Mouse (Mus musculus) lung, embryonic 15.5 days (tissue): ENCODE measurements at regions not wholly inside any gene's neighbourhood (a gene's known extent, or its start where the extent isn't known, plus 50 kb on each side); places are given as distances from the start of the nearest gene placed in this dataset.
A peak's percentile ranks its signal among the peaks of the same experiment; 100 is the strongest.

Source experiments
- ATAC-seq: fragments of 200-750 bp; cut with Nextera tagmentation; 2 replicates; pipeline ENCODE4 v1.8.0; 2017; ENCODE audit warnings: moderate number of reproducible peaks, borderline replicate concordance; ENCODE audit not compliant: low FRiP score, low TSS enrichment; ENCODE audit errors: extremely low read depth
- H3K27ac ChIP-seq: fragments of 300-500 bp; sonication (generic); 2 replicates; pipeline ENCODE4 v1.5.1; 2015; ENCODE audit warnings: moderate library complexity, mild to moderate bottlenecking, inconsistent platforms
- H3K27me3 ChIP-seq: fragments of 300-500 bp; sonication (generic); 2 replicates; pipeline ENCODE4 v1.6.1; 2015; ENCODE audit warnings: inconsistent platforms
- H3K36me3 ChIP-seq: fragments of 300-500 bp; sonication (generic); 2 replicates; pipeline ENCODE4 v1.6.1; 2015; ENCODE audit warnings: inconsistent platforms
- H3K4me1 ChIP-seq: fragments of 300-500 bp; sonication (generic); 2 replicates; pipeline ENCODE4 v1.6.1; 2015; ENCODE audit warnings: inconsistent platforms
- H3K4me2 ChIP-seq: fragments of 300-500 bp; sonication (generic); 2 replicates; pipeline ENCODE4 v1.6.1; 2015; ENCODE audit warnings: inconsistent platforms, mild to moderate bottlenecking, moderate library complexity
- H3K4me3 ChIP-seq: fragments of 300-500 bp; sonication (generic); 2 replicates; pipeline ENCODE4 v1.5.1; 2015; ENCODE audit warnings: mild to moderate bottlenecking, inconsistent platforms
- H3K9ac ChIP-seq: fragments of 300-500 bp; sonication (generic); 2 replicates; pipeline ENCODE4 v1.6.1; 2015; ENCODE audit warnings: inconsistent platforms
- H3K9me3 ChIP-seq: fragments of 300-500 bp; sonication (generic); 2 replicates; pipeline ENCODE4 v1.6.1; 2016; ENCODE audit warnings: inconsistent platforms
- WGBS: fragments of 180-500 bp; shearing (Covaris S2); methylation state at CpG from one replicate; pipeline ENCODE4 v1.1.7; 2015; 5-methylcytosine and 5-hydroxymethylcytosine counted together

DNA sequence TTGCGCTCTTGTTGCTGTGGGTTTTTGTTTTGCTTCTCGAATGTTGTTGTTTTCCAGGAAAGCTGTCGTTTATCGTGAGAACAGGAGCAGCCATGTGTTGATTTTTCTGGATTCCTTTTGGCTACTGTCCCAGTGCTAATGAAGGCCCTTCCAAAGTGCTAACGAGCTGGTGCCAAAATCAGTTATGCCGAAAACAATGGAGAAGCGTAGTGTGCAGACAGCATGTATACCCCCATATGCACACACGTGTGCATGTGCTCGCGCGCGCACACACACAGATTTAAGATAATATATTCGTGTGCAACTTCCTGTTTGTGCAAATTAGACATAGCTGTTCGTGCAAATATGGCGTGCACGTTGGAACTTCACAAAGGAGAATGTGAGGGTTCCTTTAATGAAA, 788.0 kb upstream of the Car8 start:
- WGBS = 69% methylated on average over 16 of the region's 16 CpGs
- H3K27ac ChIP-seq = no peak overlapping the region
- peaks cover 29% of the 10 kb centered on the region for H3K4me1 ChIP-seq
- no peaks in the 10 kb centered on the region for H3K36me3 ChIP-seq
- no peak for ATAC-seq
- peaks cover 4% of the 10 kb centered on the region; the same call in 1 of the 2 replicates for H3K27me3 ChIP-seq
- no peak overlapping the region for H3K4me2 ChIP-seq
- H3K4me3 ChIP-seq = no peak overlapping the region
- no peak overlapping the region for H3K9ac ChIP-seq
- no peaks in the 10 kb centered on the region for H3K9me3 ChIP-seq

DNA sequence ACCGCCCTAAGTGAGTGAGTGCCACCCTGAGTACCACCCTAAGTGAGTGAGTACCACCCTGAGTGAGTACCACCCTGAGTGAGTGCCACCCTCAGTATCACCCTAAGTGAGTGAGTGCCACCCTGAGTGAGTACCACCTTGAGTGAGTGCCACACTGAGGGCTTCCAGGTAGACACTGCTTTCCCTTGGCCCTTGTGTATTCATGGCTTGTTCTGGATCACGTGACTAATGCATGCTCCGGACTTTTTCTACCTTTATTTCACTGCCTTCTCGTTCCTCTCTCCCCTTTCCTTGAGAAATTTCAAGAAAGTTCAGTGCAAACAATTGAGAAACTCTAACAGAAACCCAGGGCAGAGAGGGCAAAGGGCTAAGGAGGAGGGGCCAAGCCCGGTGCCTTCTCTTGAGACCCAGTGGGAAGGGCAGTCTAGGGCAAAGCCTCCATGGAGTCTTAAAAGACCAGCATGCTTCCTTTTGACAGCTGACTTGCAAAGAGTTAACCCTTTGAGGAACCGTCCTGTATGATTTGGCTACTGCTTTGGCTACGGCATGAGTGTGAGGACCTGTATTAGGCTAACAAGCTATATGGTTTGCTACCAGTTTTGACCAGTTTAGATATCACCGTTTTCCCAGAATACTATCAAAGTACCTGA, 787.1 kb upstream of the Car8 start:
- no peak for ATAC-seq
- Histone ChIP-seq H3K27ac (no peak overlapping the region), H3K9ac (no peak overlapping the region), H3K4me2 (no peak overlapping the region), H3K4me3 (no peak overlapping the region), H3K9me3 (no peaks in the 10 kb centered on the region), H3K27me3 (peaks cover 4% of the 10 kb centered on the region; the same call in 1 of the 2 replicates), H3K36me3 (no peaks in the 10 kb centered on the region), H3K4me1 (peaks cover 29% of the 10 kb centered on the region)
- WGBS = 58% methylated on average over 8 of the region's 8 CpGs

GRCm38 (mm10) chr4:9024216-9024925, 785.5 kb upstream of the Car8 start:
- Histone ChIP-seq H3K4me1 (peaks cover 29% of the 10 kb centered on the region), H3K9me3 (no peaks in the 10 kb centered on the region), H3K4me2 (no peak overlapping the region), H3K27me3 (no peaks in the 10 kb centered on the region), H3K9ac (no peak overlapping the region), H3K27ac (no peak overlapping the region), H3K4me3 (no peak overlapping the region), H3K36me3 (no peaks in the 10 kb centered on the region)
- no peak for ATAC-seq
- 64% methylated on average over 6 of the region's 6 CpGs for WGBS

- H3K9me3 ChIP-seq = no peaks in the 10 kb centered on the region
- WGBS = 84% methylated on average over 22 of the region's 22 CpGs
- H3K27me3 ChIP-seq = no peaks in the 10 kb centered on the region
- H3K36me3 ChIP-seq = no peaks in the 10 kb centered on the region
- H3K9ac ChIP-seq = no peak overlapping the region
- no peak overlapping the region for H3K4me3 ChIP-seq
- peaks cover 19% of the 10 kb centered on the region for H3K4me1 ChIP-seq
- H3K4me2 ChIP-seq = no peak overlapping the region
- no peak for ATAC-seq
- H3K27ac ChIP-seq = no peak overlapping the region
Observed at GRCm38 (mm10) chr4:9019241-9020110, 780.6 kb upstream of the Car8 start.

DNA sequence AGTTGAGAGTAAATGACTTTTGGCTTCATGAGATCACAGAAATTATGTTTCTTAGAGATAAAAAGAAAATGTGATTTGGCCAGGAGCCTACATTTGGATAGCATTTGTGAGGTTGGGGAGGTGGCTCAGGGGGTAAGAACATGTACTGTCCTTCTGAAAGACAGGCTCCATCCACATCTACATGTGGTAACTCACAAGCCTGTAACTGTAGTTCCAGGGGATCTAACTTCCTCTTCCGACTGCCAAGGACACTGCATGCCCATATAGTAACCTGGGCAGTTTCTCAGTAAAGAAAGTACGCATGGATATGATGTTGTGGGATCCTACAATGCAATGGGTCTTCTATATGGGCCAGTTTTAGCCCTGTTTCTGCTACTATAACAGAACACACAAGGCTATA, 779.4 kb upstream of the Car8 start:
- Histone ChIP-seq H3K4me2 (no peak overlapping the region), H3K9me3 (no peaks in the 10 kb centered on the region), H3K27ac (no peak overlapping the region), H3K4me3 (no peak overlapping the region), H3K9ac (no peak overlapping the region), H3K36me3 (no peaks in the 10 kb centered on the region), H3K4me1 (peaks cover 15% of the 10 kb centered on the region), H3K27me3 (no peaks in the 10 kb centered on the region)
- 85% methylated on average over 2 of the region's 2 CpGs for WGBS
- no peak for ATAC-seq

DNA sequence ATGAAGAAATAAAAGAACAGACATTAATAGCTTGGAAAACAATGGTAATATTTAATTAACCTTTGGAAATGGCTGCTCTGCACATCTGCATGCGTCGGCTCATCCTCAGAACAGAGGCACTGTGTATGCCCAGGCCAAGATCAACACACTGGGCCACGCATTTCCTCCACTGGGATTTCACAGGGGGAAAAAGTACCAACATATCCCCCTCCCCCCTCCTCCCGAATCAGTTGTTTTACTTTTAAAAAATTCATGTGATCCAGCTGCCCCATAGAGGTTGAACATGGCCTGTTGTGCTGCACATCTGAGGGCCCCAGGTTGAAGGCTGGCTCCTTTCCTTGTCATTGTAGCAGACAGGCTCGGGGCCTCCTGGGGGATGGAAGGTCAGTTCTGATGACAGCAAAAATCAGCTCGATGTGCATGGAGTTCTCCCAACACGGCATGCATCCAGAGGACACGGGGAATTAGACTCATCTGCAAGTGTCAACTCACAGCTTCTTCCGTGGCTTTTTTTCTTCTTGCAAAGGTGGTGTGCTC, 777.7 kb upstream of the Car8 start:
- Histone ChIP-seq H3K9me3 (no peaks in the 10 kb centered on the region), H3K36me3 (no peaks in the 10 kb centered on the region), H3K9ac (no peak overlapping the region), H3K27ac (no peak overlapping the region), H3K4me1 (peaks cover 18% of the 10 kb centered on the region), H3K4me3 (no peak overlapping the region), H3K4me2 (no peak overlapping the region), H3K27me3 (no peaks in the 10 kb centered on the region)
- 65% methylated on average over 9 of the region's 9 CpGs for WGBS
- no peak for ATAC-seq

DNA sequence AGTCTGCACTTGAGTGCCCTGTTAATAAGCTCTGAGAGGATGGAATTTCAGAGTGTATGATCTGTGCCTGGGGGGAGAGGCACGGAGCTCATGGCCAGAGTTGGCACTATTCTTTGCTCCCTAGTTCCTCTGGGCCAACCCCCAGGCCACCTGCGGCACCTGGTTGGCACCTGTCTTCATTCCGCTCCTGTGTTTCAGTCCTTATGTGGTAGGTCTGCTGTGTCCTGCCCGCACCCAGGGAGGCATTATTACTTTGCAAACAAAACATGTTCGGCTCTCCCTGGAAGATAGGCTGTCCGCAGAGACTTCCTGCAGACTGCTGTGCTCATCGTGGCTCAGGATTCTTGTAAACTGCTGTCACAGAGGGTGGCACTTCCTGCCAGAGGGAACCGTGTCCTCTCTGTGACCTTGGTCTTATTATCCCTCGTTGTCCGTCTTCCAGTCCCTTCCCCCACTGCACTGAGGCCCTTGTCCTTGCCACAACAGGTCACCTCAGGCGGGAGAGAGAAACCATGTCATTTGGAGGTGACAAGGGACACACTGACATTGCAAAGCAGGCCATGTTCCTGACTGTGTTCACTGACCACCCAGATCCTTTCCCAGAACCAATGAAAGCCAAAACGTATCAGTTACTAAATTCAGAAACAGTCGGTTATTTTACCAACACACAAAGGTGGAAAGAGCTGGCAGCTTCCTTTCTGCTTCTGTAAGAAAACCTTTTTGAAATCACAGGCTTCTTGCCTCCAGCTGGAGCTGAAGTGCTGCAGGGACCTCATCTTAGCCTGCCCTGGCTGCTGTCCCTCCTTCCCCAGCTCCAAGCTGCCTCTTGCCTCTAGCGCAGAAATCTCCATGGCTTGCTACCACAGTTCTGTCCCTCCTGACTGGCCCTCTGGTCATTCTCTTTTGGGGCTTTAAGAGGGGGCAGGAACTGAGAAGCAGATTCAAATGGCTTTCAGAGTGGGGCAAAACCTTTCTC, 777.0 kb upstream of the Car8 start:
- Histone ChIP-seq H3K4me1 (peaks cover 23% of the 10 kb centered on the region), H3K27ac (peak overlapping the region; percentile 40; the same call in 1 of the 2 replicates), H3K9ac (no peak overlapping the region), H3K36me3 (no peaks in the 10 kb centered on the region), H3K27me3 (no peaks in the 10 kb centered on the region), H3K9me3 (no peaks in the 10 kb centered on the region), H3K4me3 (no peak overlapping the region), H3K4me2 (peak overlapping the region; percentile 39)
- ATAC-seq = peak; percentile 66; the same call in 1 of the 2 replicates
- 14% methylated on average over 14 of the region's 14 CpGs for WGBS

DNA sequence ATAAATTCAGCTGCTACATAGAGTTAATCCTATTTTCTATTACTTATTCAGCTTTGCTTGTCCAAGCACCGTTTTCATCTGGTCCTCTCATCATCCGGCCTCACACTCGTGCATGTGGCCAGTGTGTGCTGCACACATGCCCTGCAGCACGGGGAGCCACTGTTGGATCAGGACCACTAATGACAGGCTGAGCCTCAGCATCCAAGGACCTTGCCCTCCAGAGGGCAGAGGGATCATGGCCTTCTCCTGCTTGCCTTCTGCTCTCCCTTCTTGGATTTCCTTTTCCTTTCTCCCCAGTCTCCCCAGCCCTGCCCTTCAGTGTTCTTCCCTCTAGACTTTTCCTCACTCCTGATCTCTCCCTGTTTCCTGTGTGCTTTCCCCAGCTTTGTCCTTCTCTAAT, 776.1 kb upstream of the Car8 start:
- H3K4me3 ChIP-seq = no peak overlapping the region
- WGBS = 59% methylated on average over 4 of the region's 4 CpGs
- no peak overlapping the region for H3K9ac ChIP-seq
- H3K36me3 ChIP-seq = no peaks in the 10 kb centered on the region
- no peaks in the 10 kb centered on the region for H3K9me3 ChIP-seq
- H3K4me2 ChIP-seq = no peak overlapping the region
- peaks cover 30% of the 10 kb centered on the region for H3K4me1 ChIP-seq
- no peak overlapping the region for H3K27ac ChIP-seq
- no peaks in the 10 kb centered on the region for H3K27me3 ChIP-seq
- ATAC-seq = no peak

- no peaks in the 10 kb centered on the region for H3K27me3 ChIP-seq
- no peak overlapping the region for H3K4me3 ChIP-seq
- WGBS = 59% methylated on average over 9 of the region's 9 CpGs
- no peaks in the 10 kb centered on the region for H3K9me3 ChIP-seq
- peaks cover 30% of the 10 kb centered on the region for H3K4me1 ChIP-seq
- H3K9ac ChIP-seq = no peak overlapping the region
- no peak overlapping the region for H3K27ac ChIP-seq
- ATAC-seq = no peak
- H3K36me3 ChIP-seq = no peaks in the 10 kb centered on the region
- H3K4me2 ChIP-seq = no peak overlapping the region
Observed at GRCm38 (mm10) chr4:9012787-9013186, 773.9 kb upstream of the Car8 start.

GRCm38 (mm10) chr4:9011952-9012351, 773.1 kb upstream of the Car8 start:
- no peak overlapping the region for H3K4me3 ChIP-seq
- no peak for ATAC-seq
- no peaks in the 10 kb centered on the region for H3K36me3 ChIP-seq
- no peaks in the 10 kb centered on the region for H3K27me3 ChIP-seq
- no peak overlapping the region for H3K9ac ChIP-seq
- H3K27ac ChIP-seq = no peak overlapping the region
- H3K4me2 ChIP-seq = no peak overlapping the region
- 64% methylated on average over 3 of the region's 3 CpGs for WGBS
- H3K4me1 ChIP-seq = peaks cover 30% of the 10 kb centered on the region
- H3K9me3 ChIP-seq = no peaks in the 10 kb centered on the region

GRCm38 (mm10) chr4:9011129-9011518, 772.3 kb upstream of the Car8 start:
- Histone ChIP-seq H3K9me3 (no peaks in the 10 kb centered on the region), H3K4me3 (no peak overlapping the region), H3K27me3 (no peaks in the 10 kb centered on the region), H3K4me1 (peaks cover 28% of the 10 kb centered on the region), H3K27ac (no peak overlapping the region), H3K4me2 (no peak overlapping the region; the same call in 1 of the 2 replicates), H3K9ac (no peak overlapping the region), H3K36me3 (no peaks in the 10 kb centered on the region)
- ATAC-seq = no peak
- WGBS = 23% methylated on average over 7 of the region's 7 CpGs
